Mouse (Mus musculus) kidney, postnatal 4 days (tissue): ENCODE results near the gene Ttll5.
A peak's percentile ranks its signal among the peaks of the same experiment; 100 is the strongest.

Experiments used
- DNase-seq, 2 experiments: peaks; one replicate each; pipeline ENCODE4 v3.0.0; 2021; ENCODE audit warnings: mixed read lengths in 2 of 2

Gene Ttll5

DNA sequence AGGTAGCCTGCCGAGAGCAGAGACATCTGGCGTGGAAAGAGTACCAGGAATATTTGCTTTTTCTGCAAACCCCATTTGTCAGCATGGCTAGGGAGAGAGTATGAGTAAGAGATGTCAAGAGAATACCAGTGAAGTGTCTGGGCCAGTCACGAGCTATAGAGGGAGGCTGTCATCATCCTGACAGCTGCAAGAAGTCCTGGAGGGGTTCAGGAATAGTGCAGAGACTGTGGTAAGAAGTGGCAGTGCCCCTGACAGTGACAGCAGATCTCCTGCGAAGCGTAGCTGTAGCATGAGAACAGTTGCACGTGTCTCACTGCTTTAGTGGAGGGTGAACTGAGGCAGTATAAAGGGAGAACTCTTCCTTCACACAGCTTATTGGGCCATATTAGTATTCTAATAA, 197.1 kb downstream of the Ttll5 start:
- no peak for DNase-seq

DNA sequence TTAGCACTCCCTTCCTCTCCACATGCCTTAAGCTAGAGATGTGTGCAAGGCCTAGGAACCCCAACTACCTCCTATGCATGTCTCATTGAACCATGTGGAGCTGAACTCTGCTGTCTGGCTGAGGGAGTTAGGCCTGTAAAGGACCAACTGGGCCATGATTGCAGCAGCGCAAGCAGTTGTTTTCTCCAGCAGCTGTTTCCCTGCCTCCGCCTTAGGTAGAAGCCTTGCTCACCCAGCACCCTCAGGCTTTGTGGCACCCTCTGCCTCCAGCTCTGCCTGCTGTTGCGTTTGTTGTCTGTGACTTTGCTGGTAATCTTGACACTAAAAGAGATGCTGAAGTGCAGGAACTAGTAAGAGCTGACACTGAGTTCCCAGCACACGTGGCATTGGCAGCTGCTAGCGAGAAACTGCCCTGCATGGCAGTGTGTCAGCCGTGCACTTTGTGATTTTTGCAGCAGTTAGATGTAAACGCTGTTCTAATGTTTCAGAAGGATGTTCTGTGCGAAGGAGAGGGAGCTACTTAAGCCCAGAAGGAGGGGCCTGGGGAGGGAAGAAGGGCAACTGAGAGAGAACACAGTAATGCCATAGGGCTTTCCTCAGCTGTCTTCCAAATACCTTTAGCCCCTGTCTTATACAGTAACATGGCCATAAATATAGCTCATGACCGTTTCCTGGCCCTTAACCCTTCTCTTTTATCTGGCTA, 198.0 kb downstream of the Ttll5 start:
- DNase-seq: no peak

DNA sequence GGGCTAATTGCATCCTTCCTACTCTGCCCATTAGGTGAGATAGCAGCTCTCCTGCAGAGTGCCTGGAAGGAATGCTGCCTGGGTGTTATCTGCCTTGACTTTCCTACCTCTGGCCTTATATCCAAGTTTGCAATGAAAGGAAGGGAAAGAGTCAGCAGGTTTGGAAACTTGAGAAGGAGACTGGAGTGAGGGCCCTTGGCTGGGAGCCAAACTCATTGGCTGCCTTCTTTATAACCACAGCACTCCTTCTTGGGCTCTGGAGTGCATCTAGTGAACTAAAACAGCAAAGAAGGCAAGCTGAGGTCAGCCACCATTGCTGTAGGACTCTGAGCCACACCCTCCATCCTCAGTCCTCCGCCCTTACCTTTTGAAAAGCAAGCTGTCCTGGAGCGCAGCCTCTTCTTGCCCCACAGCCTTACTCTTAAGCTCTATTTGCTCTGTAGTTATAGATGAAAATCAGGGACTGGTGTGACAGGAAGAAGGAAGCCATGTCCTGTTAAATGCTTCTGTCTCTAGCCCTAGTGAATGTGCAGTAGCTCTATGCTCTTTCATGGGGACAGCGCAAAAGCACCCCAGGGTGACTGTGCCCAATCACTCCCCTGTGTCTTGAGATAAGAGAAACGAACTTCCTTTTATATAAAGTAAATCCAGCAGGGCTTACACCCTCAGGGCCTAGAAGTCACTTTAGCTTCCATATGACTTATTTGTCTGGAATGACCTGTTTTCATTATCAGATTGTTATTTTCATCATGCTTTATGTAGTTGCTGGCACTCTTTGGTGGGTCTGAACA, 198.8 kb downstream of the Ttll5 start:
- DNase-seq: peak; percentile 57 to 69

DNA sequence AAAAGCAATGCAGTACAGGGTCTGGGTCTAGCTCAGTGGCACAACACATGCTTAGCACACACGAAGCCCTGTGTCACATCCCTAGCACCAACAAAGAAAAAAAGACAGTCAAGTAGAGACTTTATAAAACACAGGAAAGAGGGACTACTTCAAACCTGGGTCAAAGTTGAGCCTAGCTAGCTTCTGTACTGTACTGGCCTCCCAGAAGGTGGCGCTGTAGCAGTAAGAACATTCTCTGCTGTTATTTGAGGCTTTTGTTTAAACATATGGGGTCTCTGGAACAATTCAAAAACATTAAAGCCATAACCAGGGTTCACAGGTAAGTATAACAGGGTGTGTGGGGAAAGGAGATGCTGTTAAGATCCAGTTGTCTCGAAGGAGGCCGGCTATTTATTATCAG, 200.0 kb downstream of the Ttll5 start:
- DNase-seq: peak; percentile 67 to 70

DNA sequence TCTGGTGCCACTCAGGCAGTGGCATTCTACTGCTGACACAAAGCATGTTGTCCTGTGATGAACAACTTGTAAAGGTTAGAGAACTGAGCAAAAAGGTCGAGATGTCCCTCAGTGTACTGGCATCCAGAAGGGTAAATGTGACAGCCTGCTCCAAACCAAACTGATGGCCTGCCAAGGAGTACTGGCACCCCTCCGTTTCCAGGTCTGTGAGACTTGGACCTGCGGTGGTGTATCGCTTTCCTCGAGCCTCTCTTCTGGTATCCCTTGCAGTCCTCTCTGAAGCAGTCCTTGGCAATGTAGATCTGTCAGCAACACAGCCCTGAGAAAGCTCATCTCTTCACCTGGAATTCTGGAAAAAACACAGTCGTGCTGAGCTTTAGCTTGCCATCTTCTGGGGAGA, 201.0 kb downstream of the Ttll5 start:
- no peak for DNase-seq

DNA sequence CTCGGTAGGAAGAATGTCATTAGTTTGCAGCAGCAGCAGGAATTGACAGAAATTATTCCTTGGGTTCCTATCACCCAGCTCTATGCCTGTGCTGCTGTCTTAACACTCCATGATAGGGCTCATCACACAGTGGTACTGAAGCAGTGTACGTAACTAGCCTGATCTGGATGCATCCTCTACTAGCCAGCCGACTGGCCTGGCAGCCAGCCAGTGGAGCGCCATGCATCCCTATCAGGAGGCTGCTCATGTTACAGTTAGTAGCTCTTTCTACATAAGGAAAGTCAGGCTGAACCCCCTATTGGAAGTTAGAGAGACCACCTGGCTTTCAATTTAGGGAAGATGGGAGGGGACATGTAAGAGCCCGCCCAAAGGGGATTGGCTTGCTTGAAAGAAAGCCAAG, 202.5 kb downstream of the Ttll5 start:
- peak; percentile 34 to 53 for DNase-seq

DNA sequence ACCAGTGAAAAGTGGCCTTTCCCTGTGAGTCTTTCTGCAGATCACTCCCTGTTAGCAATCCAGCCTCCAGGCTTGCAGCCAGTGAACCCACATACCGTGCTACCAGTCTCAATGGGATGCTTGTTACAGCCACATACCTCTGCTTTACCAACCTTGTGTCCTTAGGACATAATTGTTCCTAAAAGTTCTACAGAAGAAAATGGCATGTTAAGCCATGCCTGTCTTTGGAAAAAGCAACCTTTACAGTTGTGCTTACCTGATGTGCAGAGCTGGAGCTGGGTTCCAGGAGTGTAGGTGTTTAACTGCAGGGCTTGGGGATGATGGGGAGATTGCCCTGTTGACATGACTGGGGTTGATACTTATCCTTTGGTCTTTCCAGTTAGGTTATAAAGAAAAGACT, 203.3 kb downstream of the Ttll5 start:
- no peak for DNase-seq

DNA sequence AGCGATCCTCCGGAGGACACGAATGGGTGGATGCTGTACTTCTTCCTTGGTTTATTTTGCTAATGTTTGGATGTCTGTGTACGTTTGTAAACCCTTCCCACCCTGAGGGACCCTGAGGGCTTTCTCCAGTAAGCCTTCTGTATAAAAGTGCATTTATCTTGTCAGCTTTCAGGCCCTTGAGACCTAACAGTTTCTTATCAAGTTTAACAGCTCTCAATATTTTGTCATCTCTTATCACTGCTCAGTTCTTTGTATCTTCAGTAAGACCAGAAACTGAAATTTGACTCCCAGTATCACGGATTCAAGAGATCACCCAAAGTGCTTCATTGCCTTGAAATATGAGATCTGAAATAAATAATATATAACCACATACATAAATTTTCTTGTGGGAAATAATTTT, 206.5 kb downstream of the Ttll5 start:
- DNase-seq: no peak

DNA sequence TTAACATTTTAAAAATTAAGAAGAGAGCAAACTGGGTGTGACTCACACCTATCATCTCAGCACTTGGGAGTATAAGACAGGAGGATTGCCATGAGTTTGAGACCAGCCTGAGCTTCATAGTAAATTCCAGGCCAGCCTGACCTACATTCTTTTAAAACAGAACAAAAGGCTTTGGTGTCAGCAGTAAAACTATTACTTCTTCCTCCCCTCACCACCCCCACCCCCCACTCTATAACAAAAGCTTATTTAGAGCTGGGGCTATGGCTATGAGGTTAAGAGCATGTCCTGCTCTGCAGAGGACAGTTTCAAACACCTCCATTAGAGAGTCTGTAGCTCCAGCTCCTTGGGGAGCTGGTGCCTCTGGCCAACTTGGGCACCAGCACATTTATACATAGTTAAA, 211.1 kb downstream of the Ttll5 start:
- no peak for DNase-seq

DNA sequence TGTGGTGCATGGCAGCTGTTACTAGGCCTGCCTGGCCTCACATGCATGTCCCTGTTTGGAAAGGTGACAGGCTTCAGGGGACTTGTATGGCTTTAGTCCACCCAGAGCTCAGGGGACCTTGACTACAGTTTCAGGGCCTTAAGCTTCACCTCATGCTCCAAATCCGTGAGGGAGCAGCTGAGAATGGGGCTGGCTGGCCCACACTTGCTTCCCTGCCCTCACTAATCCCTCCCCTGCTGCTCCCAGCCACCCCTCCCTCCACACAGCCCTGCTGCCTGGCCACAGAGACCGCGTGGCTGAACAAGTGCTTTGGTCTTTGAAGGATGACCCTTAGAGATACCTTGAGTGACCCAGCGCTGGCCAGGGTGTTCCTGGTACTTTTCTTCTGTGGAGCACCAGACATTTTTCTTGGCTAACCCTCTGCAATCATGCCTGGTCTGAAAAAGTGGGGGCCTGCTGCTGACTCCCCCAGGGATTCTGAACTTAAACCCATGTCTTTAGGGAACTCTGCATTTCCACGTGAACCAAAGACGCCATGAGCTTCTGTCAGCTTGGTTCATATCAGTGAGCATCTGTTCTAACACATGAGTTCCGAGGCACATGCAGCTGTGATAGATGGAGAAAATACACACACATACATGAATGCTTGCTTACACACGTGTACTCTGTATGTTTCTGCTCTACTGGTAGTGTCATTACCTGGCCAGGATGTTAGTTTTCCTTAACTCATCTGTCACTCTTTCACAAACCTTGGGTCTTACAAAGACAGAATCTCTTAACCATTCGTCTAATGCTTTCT, 212.1 kb downstream of the Ttll5 start:
- DNase-seq: no peak

DNA sequence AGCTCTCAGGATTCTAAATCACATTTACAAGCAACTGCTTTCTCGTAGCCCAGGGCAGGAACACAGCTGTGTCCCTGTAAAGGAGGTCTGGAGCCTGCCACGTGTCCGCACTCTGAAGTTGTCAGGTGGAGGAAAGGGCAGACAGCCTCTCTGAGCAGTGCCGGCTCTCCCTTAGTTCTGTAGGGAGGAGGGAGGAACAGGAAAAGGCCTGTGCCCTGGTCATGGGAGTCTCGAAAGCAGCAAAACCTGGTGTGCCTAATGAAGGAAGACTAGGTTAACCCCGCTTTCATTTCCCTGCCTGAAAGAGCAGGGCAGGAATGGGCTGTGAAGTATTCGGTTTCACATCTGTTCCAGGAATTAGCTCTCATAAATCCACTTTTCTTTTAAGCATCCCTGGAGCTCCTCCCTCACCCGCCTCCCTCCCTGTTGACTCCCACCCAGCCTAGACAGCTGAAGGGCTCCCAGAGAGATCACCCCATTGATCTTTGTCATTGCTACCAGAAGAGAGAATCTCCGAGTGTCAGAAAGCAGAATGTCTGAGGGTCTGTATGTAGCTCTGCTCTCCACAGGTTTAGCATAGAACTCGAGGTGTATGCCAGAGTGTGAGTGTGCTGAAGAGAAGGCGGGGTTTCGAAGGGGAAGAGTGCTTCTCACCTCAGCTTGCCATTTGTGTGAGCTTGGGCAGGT, 212.9 kb downstream of the Ttll5 start:
- peak; percentile 51 to 64 for DNase-seq

DNA sequence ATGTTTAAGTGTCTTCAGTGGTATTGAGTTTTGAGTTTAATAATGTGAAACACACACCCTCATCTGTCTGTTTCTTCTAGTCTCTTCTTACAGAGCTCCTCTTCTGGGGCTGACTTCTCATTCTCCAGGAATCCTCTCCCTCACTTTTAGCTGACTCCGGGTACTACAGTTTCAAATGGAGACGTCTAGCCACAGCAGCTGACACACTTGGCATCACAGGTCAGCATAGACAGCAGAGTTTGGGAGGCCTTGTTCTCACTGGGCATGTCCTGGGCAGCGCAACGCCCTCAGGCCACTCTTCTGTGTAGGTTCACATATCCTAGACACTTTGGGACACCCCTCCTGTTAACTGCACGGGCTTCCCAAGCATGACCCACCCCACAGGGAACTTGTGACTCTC, 214.6 kb downstream of the Ttll5 start:
- no peak for DNase-seq

DNA sequence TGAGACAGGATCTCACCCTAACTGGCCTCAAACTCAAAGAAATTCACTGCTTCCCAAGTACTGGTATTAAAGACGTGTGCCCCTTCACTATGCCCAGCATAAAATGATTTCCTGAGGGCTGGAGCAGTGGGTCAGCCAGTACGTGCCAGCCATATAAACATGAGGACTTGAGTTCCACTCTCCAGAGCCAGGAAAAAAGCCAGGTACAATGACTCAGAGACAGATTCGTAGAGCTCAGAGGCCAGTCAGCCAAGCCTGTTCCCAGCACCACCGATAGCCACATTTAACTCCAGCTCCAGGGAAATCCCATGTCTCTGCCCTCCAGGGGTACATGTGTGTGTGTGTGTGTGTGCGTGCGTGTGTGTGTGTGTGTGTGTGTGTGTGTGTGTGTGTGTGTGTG, 215.3 kb downstream of the Ttll5 start:
- DNase-seq: no peak

DNA sequence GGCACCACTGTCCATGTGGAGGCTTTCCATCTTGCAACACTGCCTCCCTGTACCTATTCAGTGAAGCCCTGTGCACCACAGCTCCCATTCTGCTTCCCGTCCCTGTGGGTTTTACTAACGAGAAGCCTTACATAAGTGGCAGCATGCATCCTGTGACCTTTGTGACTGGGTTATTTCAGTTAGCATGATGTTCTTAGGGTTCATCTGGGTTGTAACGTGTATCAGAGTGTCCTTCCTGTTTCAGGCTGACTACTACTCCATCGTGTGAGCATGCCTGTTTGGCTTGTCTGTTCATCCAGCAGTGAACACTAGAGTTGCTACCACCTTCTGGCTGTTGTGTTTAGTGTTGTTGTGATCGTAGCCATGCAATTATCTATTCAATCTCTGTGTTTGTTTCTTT, 221.7 kb downstream of the Ttll5 start:
- DNase-seq: no peak

DNA sequence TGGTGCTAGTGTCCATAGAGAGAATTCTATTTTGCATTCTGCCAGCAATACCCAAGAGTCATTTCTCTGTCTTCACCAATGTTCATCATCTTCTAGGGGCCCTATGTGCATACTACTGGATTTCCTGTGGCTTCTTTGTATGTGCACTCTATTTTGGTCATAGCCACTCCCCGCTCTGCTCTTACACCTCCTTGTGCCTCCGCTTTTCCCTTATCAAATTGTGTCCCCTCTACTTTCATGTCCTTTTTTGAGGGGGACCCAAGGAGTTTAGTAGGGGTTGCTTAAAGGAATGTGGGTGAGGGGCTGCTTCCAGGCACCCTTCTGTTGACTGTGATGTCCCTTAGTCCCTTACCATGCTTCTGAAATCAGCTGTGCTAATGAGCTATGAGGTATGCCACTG, 222.3 kb downstream of the Ttll5 start:
- no peak for DNase-seq

DNA sequence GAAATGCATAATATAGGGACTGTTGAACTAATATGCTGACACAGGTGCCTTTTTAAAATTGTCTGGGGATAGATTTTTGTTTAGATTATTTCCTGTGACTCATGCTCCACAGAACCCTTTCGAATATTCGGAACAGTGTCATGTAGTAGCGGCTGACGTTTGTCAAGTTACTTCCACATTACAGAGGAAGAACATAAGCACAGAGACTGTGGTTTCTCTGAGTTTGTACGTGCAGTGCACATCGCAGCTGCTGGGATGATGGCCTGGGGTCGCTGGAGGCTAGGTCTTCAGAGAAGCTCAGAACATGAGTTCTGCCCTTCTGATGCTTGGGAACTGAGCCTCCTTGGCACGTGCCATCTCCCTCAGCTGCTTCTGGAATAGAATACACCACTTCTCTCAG, 222.9 kb downstream of the Ttll5 start:
- no peak for DNase-seq

DNA sequence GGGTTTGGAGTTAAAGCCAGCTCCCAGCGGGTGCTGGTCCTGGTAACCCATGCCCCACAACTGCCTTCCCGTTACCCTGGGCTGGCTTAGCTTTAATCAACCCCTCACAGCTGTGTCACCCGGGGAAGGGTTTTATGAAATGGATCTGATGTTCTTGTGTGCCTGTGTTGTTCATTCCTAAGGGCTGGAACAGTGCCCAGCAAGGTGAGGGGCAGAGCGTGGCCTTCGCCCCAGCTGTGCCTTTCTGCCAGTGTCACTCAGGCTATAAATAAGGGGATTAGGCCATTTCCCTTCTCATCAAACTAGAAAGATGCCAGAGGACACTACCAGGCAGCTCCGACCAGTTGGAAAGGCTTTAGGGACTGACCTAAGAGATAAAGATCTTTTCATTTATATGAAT, 225.4 kb downstream of the Ttll5 start:
- DNase-seq: no peak

DNA sequence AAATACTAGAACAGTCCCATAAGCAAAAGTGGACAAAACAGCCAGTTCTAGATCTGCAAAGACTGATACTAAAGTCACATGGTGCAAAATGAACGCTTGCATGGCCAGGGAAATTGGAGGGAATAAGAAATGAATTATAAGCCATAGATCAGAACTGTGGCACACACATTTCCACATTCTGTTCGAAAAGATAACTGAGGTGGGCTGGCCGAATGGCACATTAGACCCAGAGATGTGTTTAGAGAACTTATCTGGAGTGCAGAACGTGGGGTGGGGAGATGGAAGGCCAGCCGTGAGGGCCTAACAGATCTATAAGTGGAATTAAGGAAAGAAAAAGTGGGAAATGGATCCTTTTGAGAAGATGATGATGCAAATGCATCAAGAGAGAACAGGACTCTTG, 227.0 kb downstream of the Ttll5 start:
- no peak for DNase-seq

DNA sequence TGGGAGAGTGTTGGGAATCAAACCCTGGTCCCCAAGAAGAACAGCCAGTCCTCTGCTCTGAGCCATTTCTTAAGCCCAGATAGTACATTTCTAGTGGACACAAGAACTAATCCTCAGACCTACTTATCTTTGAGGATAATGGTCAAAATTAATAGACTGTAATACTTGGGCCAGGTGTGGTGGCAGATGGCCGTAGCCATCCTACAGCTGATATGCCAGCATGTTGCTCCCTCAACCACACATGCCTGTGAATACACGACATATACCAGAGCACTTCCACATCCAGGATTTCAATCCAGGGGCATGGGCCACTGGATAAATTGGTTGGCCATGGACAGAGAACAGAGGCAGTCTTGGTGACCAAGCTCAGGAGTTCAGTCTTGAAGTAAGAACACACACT, 230.8 kb downstream of the Ttll5 start:
- DNase-seq: no peak

DNA sequence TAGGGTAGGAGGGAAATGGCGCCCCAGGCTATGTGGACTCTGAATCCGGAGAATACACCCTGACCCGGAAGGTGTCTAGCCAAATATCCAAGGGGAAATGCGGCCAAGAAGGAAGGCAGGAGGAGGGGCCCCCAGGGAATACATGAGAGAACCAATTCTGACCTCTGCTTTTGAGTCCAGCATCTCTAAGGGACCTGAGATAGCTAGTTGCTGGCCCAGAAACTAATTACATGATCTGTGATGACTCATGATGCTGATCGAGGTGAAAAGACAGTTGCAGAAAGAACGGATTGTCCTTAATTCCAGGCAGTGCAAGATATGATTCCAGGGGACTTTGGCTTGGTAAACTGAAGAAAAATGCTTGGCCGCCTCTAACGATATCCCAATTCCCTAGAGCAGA, 232.5 kb downstream of the Ttll5 start:
- no peak for DNase-seq

DNA sequence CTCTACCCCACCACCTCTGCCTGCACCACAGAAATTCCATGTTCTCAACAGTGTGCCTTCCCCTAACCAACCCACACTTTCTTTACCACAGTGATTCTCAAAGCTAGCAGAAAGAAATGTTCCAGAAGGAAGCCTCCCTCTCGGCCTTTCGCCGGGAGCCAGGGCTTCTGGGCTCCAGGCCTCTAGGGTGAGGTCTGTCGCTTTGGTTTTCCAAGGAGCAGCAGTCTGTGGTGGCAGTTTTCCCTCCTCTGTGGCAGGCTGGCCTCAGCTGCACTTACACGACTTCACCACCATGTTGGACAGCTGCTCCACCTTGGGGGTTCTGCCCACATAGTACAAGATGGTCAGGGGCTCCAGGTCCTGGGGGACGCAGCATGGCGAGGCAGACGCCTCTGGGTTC, 233.1 kb downstream of the Ttll5 start:
- no peak for DNase-seq

DNA sequence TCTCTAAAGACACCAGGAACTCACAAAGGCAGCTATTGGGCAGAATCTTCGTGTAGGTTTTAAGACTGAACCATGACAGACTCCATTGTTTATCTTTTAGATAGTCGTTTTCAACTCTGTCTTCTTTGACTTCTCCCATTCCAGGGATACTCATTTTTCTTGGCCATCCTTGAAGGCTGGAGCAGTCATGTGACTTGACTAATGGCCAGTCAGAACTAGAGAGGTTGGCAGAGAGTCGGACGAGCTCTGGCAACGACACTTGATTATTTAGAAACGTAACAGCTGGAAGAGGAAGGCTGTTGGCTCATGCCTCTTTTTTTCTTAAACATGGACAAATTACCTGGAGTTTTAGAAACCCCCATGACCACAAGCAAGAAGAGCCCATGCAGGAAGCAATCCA, 234.9 kb downstream of the Ttll5 start:
- DNase-seq: no peak

DNA sequence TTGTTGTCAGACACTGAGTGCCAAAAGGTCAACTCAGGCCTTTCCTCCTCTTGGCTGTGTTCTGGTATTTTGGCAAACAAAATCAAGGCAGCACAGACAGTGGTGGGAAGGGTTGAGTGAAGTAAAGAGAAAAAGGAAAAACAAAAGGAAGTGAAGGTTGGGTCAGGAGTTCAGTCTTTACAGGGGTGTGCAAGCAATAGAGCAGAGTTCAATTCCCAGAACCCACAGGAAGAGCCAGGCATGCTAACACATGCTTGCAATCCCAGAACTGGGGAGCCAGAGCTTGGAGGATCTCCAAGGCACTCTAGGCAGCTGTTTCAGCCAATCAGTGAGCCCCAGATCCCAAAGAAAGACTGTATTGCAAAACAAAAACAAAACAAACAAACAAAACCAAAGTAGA, 240.3 kb downstream of the Ttll5 start:
- no peak for DNase-seq
